Mouse (Mus musculus) retina, embryonic 14.5 days (tissue): ENCODE measurements around the gene Prkcb.

Experiments
- DNase-seq: peaks from one replicate; pipeline ENCODE4 v3.0.0-alpha.2; 2015; ENCODE audit warnings: low spot score

Prkcb gene

DNA sequence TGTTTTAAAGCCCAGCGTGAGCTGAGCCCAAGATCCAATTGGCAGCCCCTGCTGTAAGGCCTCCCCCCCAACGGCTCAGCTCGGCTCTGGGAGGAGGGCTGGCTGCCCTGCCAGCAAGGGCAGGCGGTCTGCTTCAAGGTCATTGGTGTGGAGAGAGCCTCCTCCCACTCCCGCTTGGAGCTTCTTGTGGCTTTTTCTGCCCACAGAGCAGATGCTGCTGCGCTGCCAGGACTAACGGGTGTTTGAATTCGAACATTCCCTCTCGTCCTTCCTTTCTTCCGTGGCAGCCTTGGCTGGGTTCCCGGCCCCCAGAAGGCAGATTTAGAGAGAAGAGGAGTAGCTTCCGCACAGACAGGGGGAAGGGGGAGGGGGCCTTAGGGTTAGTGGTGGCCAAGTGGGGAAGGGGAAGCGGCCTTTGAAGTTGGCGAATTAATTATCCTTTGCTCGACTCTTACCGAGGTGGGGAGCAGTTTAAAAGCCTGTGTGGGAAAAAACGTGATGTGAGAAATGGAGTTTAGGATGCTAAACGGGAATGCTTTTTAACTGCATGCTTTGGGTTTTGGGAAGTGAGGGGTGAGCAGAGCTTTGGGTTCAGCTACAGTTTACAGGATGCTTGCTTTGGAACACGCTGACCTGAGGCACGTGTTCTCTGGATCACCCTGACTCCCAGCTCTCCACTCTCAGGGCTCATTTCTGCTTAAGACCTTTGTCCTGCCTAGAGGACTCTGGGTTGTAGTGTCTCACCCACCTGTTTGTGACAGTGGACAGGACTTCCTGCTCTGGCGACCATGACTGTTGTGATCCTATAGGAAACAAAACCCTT, 116.2 kb downstream of the Prkcb start:
- peak; percentile 72 for DNase-seq

DNA sequence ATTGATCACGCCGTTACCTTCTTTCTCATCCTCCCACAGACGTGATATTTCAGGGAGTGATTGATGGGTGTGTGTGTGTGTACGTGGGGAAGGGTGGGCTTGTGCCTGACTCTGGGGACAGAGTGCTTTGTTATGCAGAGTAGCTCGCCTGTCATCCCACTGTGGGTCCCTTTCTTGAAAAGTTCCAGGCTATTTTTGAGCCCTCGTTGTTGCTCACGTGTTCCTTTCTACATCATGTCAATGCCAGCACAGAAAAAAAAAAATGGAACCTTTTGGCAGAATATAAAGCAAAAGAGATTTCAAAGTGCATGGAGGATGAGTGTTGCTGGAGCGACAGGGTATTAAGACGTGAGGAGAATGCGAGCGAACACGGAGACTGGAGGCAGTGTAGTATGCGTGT, 118.1 kb downstream of the Prkcb start:
- no peak for DNase-seq

DNA sequence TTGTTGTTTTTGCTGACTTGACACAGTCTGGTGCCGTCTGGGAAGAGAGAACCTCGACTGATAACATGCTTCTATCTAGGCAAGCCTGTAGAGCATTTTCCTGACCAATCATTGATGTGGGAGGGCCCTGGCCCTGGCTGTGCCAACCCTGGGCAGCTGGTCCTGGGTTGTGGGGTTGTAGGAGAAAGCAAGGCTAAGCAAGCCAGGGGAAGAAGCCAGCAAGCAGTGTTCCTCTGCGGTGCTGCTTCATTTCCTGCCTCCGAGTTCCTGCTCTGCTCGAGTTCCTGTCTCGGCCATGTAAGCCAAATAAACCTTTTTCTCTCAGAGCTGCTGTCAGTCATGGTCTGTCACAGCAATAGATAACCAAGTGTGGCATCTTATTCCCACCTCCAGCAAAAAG, 121.4 kb downstream of the Prkcb start:
- DNase-seq: no peak

- DNase-seq: no peak
These were observed 122.3 kb downstream of the Prkcb start for GRCm38 (mm10) chr7:122410873-122411272.

DNA sequence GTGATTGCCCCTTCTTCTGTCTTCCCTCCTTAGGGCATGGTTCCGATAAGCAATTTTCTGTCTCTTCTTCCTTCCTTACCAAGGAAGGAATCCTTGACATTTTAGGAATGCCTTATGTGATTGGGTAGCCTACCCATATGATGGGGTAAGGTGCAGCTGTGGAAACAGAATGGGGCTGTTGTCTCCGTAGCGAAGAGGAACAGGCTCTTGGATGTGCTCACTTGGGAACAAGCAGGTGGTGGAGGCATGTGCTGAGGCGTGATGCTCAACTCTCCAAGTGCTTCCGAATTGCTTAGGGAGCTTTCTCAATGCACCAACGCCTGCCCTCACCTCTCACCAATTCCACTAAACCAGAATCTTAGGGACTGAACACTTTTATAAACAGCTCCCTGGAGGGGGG, 124.7 kb downstream of the Prkcb start:
- no peak for DNase-seq

- DNase-seq: no peak
These were observed 125.6 kb downstream of the Prkcb start for GRCm38 (mm10) chr7:122414146-122414545.

DNA sequence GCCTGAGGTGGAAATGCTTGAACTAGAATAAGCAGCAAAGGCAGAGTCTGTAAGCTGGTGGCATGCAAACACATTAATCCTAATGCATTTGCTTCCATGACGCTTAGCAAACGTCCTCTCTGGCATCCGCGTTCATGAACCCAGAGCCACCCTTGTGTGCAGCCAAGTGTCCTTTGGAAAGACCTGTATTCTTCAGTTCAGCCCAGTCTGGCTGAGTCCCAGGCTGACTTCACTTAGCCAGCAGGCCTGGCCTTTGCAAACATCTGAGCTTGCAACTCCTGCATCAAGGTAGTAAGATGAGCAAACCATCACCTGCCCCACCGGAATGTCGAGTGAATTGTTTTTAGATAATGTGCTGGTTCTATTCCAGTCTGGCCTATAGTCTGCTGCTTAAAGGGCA, 126.1 kb downstream of the Prkcb start:
- DNase-seq: no peak

DNA sequence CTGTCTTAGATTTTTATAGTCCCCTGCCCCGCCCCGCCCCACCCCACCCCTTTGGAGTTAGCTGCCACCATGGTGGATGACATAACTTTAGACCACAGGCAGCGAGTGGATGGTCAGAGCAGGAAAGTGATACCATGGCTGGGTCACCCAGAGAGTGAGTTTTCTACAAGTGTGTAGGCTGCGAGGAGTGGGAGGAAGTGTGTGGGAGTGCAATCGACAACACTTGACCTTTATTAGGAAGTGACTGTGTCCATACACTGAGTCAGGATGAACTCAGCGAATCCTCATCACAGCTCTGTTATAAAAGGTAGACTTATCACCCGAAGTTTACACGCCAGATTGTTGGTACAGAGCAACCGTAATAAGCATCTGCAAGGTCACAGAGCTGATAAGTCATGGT, 126.8 kb downstream of the Prkcb start:
- DNase-seq: no peak

- no peak for DNase-seq
These were observed 127.4 kb downstream of the Prkcb start for GRCm38 (mm10) chr7:122415904-122416303.

DNA sequence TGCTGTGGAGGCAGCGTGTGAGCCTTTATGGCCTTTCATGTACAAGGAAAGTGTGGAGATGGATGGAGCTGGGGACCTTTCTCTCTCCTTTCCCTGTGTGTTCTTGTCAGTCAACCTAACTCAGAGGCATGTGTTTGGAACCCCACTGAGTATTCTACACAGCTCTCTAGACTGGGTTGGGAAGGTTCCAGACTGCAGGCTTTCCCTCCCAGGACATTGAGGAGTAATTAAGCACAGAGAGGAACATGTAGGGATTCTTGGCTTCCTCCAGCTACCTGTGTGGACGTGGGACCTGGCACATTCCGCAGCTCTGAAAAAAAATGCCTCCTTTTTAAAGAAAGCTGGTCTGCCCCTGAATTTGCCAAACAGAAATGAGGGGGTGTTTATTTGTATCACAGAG, 130.0 kb downstream of the Prkcb start:
- DNase-seq: no peak

GRCm38 (mm10) chr7:122423816-122424215, 135.3 kb downstream of the Prkcb start:
- no peak for DNase-seq

- no peak for DNase-seq
These were observed 140.6 kb downstream of the Prkcb start for GRCm38 (mm10) chr7:122429134-122429533.

DNA sequence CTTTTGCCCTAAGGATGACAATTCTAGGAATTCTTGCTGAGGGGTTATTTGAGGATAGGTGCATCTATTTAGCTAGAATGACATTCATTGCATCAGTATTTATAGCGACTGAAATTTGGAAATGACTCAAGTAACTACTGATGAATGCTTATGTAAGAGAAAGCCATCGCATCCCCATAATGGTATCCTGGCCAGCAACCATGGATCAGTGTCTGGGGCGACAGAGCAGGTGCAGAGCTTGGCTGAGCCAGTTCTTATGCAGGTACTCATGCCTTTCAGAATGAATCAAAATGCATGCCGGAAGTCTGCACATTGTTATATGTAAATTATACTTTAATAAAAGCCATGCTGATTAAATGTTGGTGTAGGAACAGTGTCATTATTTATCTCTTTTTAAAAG, 143.8 kb downstream of the Prkcb start:
- no peak for DNase-seq

DNA sequence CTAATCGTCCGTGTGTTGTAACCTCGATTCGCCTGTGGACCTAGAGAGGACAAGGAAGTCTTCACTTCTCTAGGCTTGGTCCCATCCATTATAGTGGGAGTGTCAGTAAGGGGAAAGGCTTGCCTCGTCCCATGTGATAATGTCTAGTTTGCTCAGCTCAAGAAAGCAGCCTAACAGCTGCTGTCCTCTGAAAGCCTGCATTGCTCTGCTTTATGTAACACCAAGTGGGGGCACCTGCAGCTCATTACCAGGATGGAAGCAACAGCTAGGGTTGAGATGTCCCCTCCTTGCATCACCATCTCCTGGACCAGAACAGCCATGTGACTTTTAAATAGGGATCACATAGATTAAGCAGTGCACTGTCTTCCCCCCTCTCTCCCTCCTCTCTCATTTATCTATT, 144.8 kb downstream of the Prkcb start:
- DNase-seq: no peak

DNA sequence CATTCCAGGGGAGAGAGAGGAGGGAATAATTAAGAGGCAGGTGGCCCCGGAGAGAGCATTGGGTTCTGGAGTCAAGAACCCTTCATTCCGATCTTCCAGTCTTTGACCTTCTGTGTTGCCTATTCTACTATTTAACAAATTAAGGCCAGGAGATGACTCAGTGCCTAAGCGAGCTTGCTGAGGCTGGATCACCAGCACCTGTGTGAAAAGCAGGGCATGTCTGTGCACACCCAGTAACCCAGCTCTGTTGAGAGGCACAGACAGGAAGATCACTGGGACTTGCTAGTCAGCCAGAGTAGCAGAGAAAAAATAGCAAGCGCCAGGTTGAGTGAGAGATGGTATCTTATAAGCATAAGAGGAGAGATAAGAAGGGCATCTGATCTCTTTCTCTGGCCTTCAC, 146.4 kb downstream of the Prkcb start:
- no peak for DNase-seq

GRCm38 (mm10) chr7:122435561-122435960, 147.0 kb downstream of the Prkcb start:
- no peak for DNase-seq

DNA sequence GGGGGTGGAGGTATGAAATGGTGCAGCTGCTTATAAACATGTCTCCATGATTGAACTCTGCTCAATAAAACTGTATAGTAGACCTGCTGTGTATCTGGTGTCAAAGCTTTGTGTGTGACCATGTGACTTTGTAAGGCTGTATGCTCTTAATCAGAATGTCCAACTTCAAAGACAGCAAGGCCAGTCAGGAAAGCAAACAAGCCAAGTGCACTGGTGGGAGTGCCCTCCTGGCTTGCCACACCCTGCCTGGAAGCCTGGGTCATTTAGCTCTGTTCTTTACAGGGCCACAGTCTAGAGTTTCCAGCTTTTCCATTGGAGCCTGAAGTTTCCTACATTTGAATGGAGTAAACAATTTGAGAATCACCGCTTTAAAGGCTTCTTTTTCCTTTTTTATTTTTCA, 148.8 kb downstream of the Prkcb start:
- DNase-seq: no peak

DNA sequence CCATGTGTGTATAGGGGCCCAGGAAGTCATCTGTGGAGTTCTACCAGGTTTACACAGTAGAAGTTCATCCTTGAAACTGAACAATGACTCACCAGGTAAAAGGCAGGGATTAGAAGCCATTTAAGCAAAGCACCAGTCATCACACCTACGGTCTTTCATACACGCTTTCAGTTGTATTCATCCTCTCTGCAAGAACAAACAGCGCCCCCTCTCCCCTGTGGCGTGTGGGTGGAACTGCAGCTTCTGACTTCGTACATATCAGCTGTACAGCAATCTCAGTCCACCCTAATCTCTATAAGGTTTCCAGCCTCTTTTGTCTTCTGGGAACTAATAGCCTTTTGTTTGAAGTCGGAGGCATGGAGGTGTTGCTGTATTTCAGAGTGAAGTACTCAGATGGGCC, 156.5 kb downstream of the Prkcb start:
- peak; percentile 66 for DNase-seq

GRCm38 (mm10) chr7:122452671-122453070, 164.1 kb downstream of the Prkcb start:
- DNase-seq: no peak

- peak; percentile 97 for DNase-seq
These were observed 170.8 kb downstream of the Prkcb start for GRCm38 (mm10) chr7:122459203-122459965.

GRCm38 (mm10) chr7:122460020-122460419, 171.5 kb downstream of the Prkcb start:
- DNase-seq: no peak

- DNase-seq: peak; percentile 70
These were observed 177.4 kb downstream of the Prkcb start for GRCm38 (mm10) chr7:122465823-122466549.

- no peak for DNase-seq
These were observed 178.2 kb downstream of the Prkcb start for GRCm38 (mm10) chr7:122466722-122467121.
